Mouse (Mus musculus) cerebellum, postnatal 25 days (tissue): ENCODE measurements around the gene Cbr3.
A peak's percentile ranks its signal among the peaks of the same experiment; 100 is the strongest.
"Not testable (repeated sequence)": the region's sequence is repeated elsewhere in the genome, so short reads cannot be mapped to it uniquely, and the experiment has no call there.

Source experiments
- DNase-seq, 2 experiments: peaks; one replicate each; pipeline ENCODE4 v3.0.0; 2021; ENCODE audit warnings: mixed read lengths in 2 of 2

Cbr3 gene

GRCm38 (mm10) chr16:93682689-93683507, at the start of gene Cbr3:
Gene Cbr3, plus strand, starts transcription at chr16:93683215.
- peak; percentile 67 to 77 for DNase-seq

GRCm38 (mm10) chr16:93644006-93644405, 39.0 kb upstream of the Cbr3 start:
- no peak for DNase-seq

- no peak for DNase-seq
Observed at GRCm38 (mm10) chr16:93648441-93649183, 34.4 kb upstream of the Cbr3 start.

GRCm38 (mm10) chr16:93667976-93668375, 15.0 kb upstream of the Cbr3 start:
- no peak for DNase-seq

- no peak for DNase-seq
Observed at GRCm38 (mm10) chr16:93669521-93669920, 13.5 kb upstream of the Cbr3 start.

- not testable (repeated sequence) for DNase-seq
Observed at GRCm38 (mm10) chr16:93670466-93670865, 12.5 kb upstream of the Cbr3 start.

GRCm38 (mm10) chr16:93671064-93671463, 12.0 kb upstream of the Cbr3 start:
- peak in 1 of 2 experiments; percentile 20 for DNase-seq

GRCm38 (mm10) chr16:93676376-93676775, 6.6 kb upstream of the Cbr3 start:
- no peak for DNase-seq

GRCm38 (mm10) chr16:93678206-93678605, 4.8 kb upstream of the Cbr3 start:
- no peak for DNase-seq

- DNase-seq, result no peak
Observed at GRCm38 (mm10) chr16:93679165-93679564, 3.9 kb upstream of the Cbr3 start.

GRCm38 (mm10) chr16:93682156-93682688, 793 bp upstream of the Cbr3 start:
- no peak for DNase-seq

GRCm38 (mm10) chr16:93683508-93684236, 657 bp downstream of the Cbr3 start:
- peak; percentile 23 to 48 for DNase-seq

- no peak for DNase-seq
Observed at GRCm38 (mm10) chr16:93684441-93684840, 1.4 kb downstream of the Cbr3 start.

GRCm38 (mm10) chr16:93685783-93686182, 2.8 kb downstream of the Cbr3 start:
- DNase-seq, result not testable (repeated sequence)

- no peak for DNase-seq
Observed at GRCm38 (mm10) chr16:93686421-93686820, 3.4 kb downstream of the Cbr3 start.

- DNase-seq, result peak in 1 of 2 experiments; percentile 12
Observed at GRCm38 (mm10) chr16:93686945-93687344, 3.9 kb downstream of the Cbr3 start.

- DNase-seq, result no peak
Observed at GRCm38 (mm10) chr16:93691206-93691841, 8.3 kb downstream of the Cbr3 start.

- DNase-seq, result no peak
Observed at GRCm38 (mm10) chr16:93692744-93693143, 9.7 kb downstream of the Cbr3 start.

GRCm38 (mm10) chr16:93707116-93707515, 24.1 kb downstream of the Cbr3 start:
- no peak for DNase-seq

- DNase-seq, result no peak
Observed at GRCm38 (mm10) chr16:93709217-93709616, 26.2 kb downstream of the Cbr3 start.

GRCm38 (mm10) chr16:93710924-93711323, 27.9 kb downstream of the Cbr3 start:
- peak; percentile 85 to 86 for DNase-seq

- DNase-seq, result peak; percentile 99 to 100
Observed at GRCm38 (mm10) chr16:93711411-93712188, 28.6 kb downstream of the Cbr3 start, which contains the start of gene Dop1b. Gene Dop1b, plus strand, starts transcription at chr16:93711904.
